ENCODE assay signal across 31 mouse cellular contexts in the genomic region with DNA sequence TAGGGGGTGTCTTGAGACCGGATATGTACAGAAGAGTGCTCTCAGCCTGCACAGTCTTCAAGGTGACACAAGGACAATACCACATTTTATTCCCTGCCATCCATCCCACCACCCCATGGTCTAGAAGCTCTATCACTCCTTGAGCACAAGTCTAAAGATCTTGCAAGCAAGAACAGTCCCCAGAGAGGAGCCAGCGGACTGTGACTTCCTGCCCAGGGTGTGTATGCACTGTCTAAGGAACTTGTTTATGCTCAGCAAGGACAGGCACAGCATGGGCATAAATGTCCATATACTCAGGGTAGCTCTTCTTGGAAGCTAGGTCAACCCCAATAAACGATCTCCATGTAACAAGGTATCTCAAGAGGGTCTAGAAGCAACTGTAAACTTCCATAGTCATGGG. TPM values are rescaled to one million over a fixed set of nuclear protein-coding genes. Genes with fewer than 3 reads are reported as not detected.
DNase-seq lines count a peak whose midpoint lies in the region; ATAC-seq and TF ChIP-seq lines count a peak whose summit lies in the region.
"Had no signal": no experiment of that assay in that cellular context is flagged by ENCODE, and none has a peak within 500 bp of the region (broad histone marks: within the 10 kb centered on the region; RNA-seq: fewer than 3 reads in every experiment).

No protein-coding gene starts in this region.

- ATAC-seq in midbrain, postnatal 0 days (ENCODE audit: low FRiP score): no peak
- peak; percentile 47; the same call in 1 of the 2 replicates for ATAC-seq in neutrophil, adult 5-6 weeks (ENCODE audit: extremely low read depth, insufficient number of reproducible peaks, low FRiP score, poor library complexity, severe bottlenecking)
- ATAC-seq in frontal cortex, adult (ENCODE audit: low TSS enrichment): no peak
- ATAC-seq: CD4-positive, CD25-positive, alpha-beta regulatory T cell, adult 4 months; forebrain, embryonic 15.5 days; hindbrain, postnatal 0 days; inflammation-experienced regulatory T-cells, adult 6 months; intestine, embryonic 16.5 days had no signal

- H3K4me1 ChIP-seq in midbrain, embryonic 10.5 days: peaks cover 61% of the 10 kb centered on the region
- H3K4me1 ChIP-seq in midbrain, postnatal 0 days (ENCODE audit: insufficient read depth, low read length): peaks cover 17% of the 10 kb centered on the region

- H3K9me3 ChIP-seq in midbrain, embryonic 10.5 days (replicated peaks): no peaks in the 10 kb centered on the region
- no peaks in the 10 kb centered on the region for H3K9me3 ChIP-seq in midbrain, postnatal 0 days (ENCODE audit: low read length)
- H3K9me3 ChIP-seq: forebrain, embryonic 15.5 days; hindbrain, embryonic 13.5 days had no signal

- H3K9ac ChIP-seq in midbrain, postnatal 0 days (replicated peaks; ENCODE audit: low read length, poor library complexity, severe bottlenecking): no peak overlapping the region
- H3K9ac ChIP-seq: forebrain, embryonic 15.5 days; hindbrain, embryonic 13.5 days had no signal

- no peak overlapping the region for H3K4me3 ChIP-seq in midbrain, embryonic 10.5 days
- no peak overlapping the region for H3K4me3 ChIP-seq in midbrain, postnatal 0 days (ENCODE audit: low read depth, low read length)
- H3K4me3 ChIP-seq: forebrain, embryonic 15.5 days; hindbrain, embryonic 13.5 days had no signal

- DNase-seq in cerebellum, adult 9-11 months: peak; percentile 31
- DNase-seq in cerebellum, adult 8-10 months: no peak
- no peak for DNase-seq in midbrain, embryonic 10.5 days (ENCODE audit: low spot score)
- no peak for DNase-seq in midbrain, postnatal 0 days (ENCODE audit: low spot score)
- DNase-seq: adrenal gland, adult 2 months; adrenal gland, postnatal 14 days; cerebellum, adult 11 months; cerebellum, postnatal 14 days; gastrocnemius, postnatal 14 days; heart, adult 11 months had no signal

- H3K36me3 ChIP-seq in midbrain, embryonic 10.5 days: no peaks in the 10 kb centered on the region
- no peaks in the 10 kb centered on the region for H3K36me3 ChIP-seq in midbrain, postnatal 0 days (ENCODE audit: insufficient read depth, low read length)
- H3K36me3 ChIP-seq: forebrain, embryonic 15.5 days; hindbrain, embryonic 13.5 days had no signal

- H3K4me2 ChIP-seq in midbrain, postnatal 0 days (ENCODE audit: low read depth, low read length, poor library complexity, severe bottlenecking): no peak overlapping the region
- H3K4me2 ChIP-seq: forebrain, embryonic 15.5 days; heart, embryonic 11.5 days; hindbrain, embryonic 13.5 days had no signal

- no peak for TF ChIP-seq CTCF in midbrain, postnatal 0 days (IDR thresholded peaks at IDR 0.05)

- H3K27ac ChIP-seq in midbrain, embryonic 10.5 days (replicated peaks): peak overlapping the region; percentile 97; the same call in 1 of the 2 replicates
- no peak overlapping the region for H3K27ac ChIP-seq in midbrain, postnatal 0 days (ENCODE audit: low read depth, low read length)
- H3K27ac ChIP-seq: forebrain, embryonic 15.5 days had no signal

- WGBS in midbrain, embryonic 10.5 days: 93% methylated on average over 3 of the region's 3 CpGs
- 95% methylated on average over 3 of the region's 3 CpGs for WGBS in midbrain, postnatal 0 days

- H3K27me3 ChIP-seq in midbrain, embryonic 10.5 days (ENCODE audit: low read depth, poor library complexity, severe bottlenecking): peaks cover 14% of the 10 kb centered on the region
- H3K27me3 ChIP-seq in midbrain, postnatal 0 days (ENCODE audit: insufficient read depth, low read length): no peaks in the 10 kb centered on the region
- H3K27me3 ChIP-seq: forebrain, embryonic 15.5 days had no signal

RNA-seq across cellular contexts. Expression of a gene that starts 0.7 kb away (rescaled TPM):
- 0.27 and 0.36 TPM in 2 replicates for polyA plus RNA-seq in midbrain, embryonic 10.5 days (2016; fragmentation: Nextera tagmentation; extraction: Ambion mirVana)
- not detected in 2 replicates for total RNA-seq in midbrain, postnatal 0 days (2014; rRNA removed)
- not detected in 2 replicates for polyA plus RNA-seq in midbrain, postnatal 0 days (2015; fragmentation: Nextera tagmentation; extraction: Ambion mirVana)
- not detected in 2 replicates for total RNA-seq in neutrophil, adult 5-6 weeks (2017)
- total RNA-seq: adrenal gland, adult 2 months; adrenal gland, postnatal 14 days; gastrocnemius, adult 18-20 months; gastrocnemius, postnatal 14 days; gastrocnemius, postnatal 4 days; heart, adult 8-10 months; heart, postnatal 25 days; hematopoietic stem cell, adult 5-6 weeks; MEL had no signal
- polyA plus RNA-seq: adrenal gland, adult 2 months; C2C12; CD4-positive, CD25-positive, alpha-beta regulatory T cell, adult 4 months; embryonic facial prominence, embryonic 11.5 days; embryonic facial prominence, embryonic 14.5 days; forebrain, embryonic 11.5 days; forebrain, embryonic 15.5 days; heart, embryonic 11.5 days; heart, embryonic 14.5 days; heart, postnatal 0 days; hindbrain, embryonic 13.5 days; hindbrain, postnatal 0 days; inflammation-experienced regulatory T-cells, adult 6 months had no signal

RNA-seq across cellular contexts. Expression of a gene that starts 2.2 kb away (rescaled TPM):
- polyA plus RNA-seq in midbrain, embryonic 10.5 days (2016; fragmentation: Nextera tagmentation; extraction: Ambion mirVana): 57.3 and 69.1 TPM in 2 replicates
- 46.9 and 68.2 TPM in 2 replicates for total RNA-seq in midbrain, postnatal 0 days (2014; rRNA removed)
- 27.1 and 28.0 TPM in 2 replicates for polyA plus RNA-seq in midbrain, postnatal 0 days (2015; fragmentation: Nextera tagmentation; extraction: Ambion mirVana)
- not detected in 2 replicates for total RNA-seq in neutrophil, adult 5-6 weeks (2017)
- total RNA-seq: adrenal gland, adult 2 months; adrenal gland, postnatal 14 days; gastrocnemius, adult 18-20 months; heart, adult 8-10 months; heart, postnatal 25 days; hematopoietic stem cell, adult 5-6 weeks; MEL had no signal
- polyA plus RNA-seq: CD4-positive, CD25-positive, alpha-beta regulatory T cell, adult 4 months; heart, embryonic 14.5 days; inflammation-experienced regulatory T-cells, adult 6 months had no signal

RNA-seq across cellular contexts. Expression of a gene that starts 32.8 kb away (rescaled TPM):
- 1.1 and 1.7 TPM in 2 replicates for polyA plus RNA-seq in midbrain, embryonic 10.5 days (2016; fragmentation: Nextera tagmentation; extraction: Ambion mirVana)
- total RNA-seq in midbrain, postnatal 0 days (2014; rRNA removed): 5.3 and 7.2 TPM in 2 replicates
- polyA plus RNA-seq in midbrain, postnatal 0 days (2015; fragmentation: Nextera tagmentation; extraction: Ambion mirVana): 0.85 and 1.3 TPM in 2 replicates
- 3.1 and 5.4 TPM in 2 replicates for total RNA-seq in neutrophil, adult 5-6 weeks (2017)
- total RNA-seq: MEL had no signal
- polyA plus RNA-seq: CD4-positive, CD25-positive, alpha-beta regulatory T cell, adult 4 months had no signal

RNA-seq across cellular contexts. Expression of a gene that starts 53.0 kb away (rescaled TPM):
- polyA plus RNA-seq in midbrain, embryonic 10.5 days (2016; fragmentation: Nextera tagmentation; extraction: Ambion mirVana): 19.0 TPM in 2 replicates
- 7.5 and 12.8 TPM in 2 replicates for total RNA-seq in midbrain, postnatal 0 days (2014; rRNA removed)
- 5.7 and 5.8 TPM in 2 replicates for polyA plus RNA-seq in midbrain, postnatal 0 days (2015; fragmentation: Nextera tagmentation; extraction: Ambion mirVana)
- 0.37 and 1.0 TPM in 2 replicates for total RNA-seq in neutrophil, adult 5-6 weeks (2017)
- total RNA-seq: hematopoietic stem cell, adult 5-6 weeks; MEL had no signal
- polyA plus RNA-seq: CD4-positive, CD25-positive, alpha-beta regulatory T cell, adult 4 months; inflammation-experienced regulatory T-cells, adult 6 months had no signal

Comparison
In these comparisons a context has a peak if more than half of its experiments do, and no peak if none do; other contexts are left out.
1. RNA of a gene that starts 2.2 kb away (total RNA-seq): 46.9 to 68.2 TPM in midbrain, postnatal 0 days; not detected in neutrophil, adult 5-6 weeks; every median in the first group is over 10 times any median in the second.